Mouse (Mus musculus) inflammation-experienced regulatory T-cells, adult 6 months (primary cell): ENCODE results near the gene Naa15. TPM values are rescaled to one million over a fixed set of nuclear protein-coding genes. Genes with fewer than 3 reads are reported as not detected.
"Not testable (repeated sequence)": the region's sequence is repeated elsewhere in the genome, so short reads cannot be mapped to it uniquely, and the experiment has no call there.

Experiments used
- ATAC-seq: one replicate; pipeline ENCODE4 v1.8.0; 2017
- polyA plus RNA-seq, 3 experiments: library from polyadenylated mRNA; unstranded; fragments of 100-300 nt; shearing (Covaris generic); gene quantifications; one replicate each; pipeline ENCODE4 v1.2.1; 2017

The Naa15 gene
- polyA plus RNA-seq, 3 experiments from 2014 or later, result 24.0 to 37.7 (median 30.3) TPM

DNA sequence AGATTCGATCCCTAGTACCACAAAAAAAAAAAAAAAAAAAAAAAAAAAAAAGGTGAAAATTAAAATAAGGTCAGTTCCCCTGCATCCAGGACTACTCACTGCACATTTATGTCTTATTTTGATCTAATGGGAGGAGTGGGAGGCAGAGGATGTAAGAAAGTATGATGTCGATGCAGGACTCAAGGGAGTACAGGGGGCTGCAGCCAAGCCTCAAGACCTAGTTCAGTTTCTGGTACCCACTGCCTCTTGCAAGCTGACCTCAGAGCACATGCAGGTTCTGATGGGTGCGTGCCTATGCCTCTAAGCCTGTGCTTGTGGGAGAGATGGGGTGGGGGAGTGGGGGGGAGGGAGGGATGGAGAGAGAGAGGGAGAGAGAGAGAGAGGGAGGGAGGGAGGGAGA is 20.1 kb upstream of the Naa15 start:
- no peak for ATAC-seq

DNA sequence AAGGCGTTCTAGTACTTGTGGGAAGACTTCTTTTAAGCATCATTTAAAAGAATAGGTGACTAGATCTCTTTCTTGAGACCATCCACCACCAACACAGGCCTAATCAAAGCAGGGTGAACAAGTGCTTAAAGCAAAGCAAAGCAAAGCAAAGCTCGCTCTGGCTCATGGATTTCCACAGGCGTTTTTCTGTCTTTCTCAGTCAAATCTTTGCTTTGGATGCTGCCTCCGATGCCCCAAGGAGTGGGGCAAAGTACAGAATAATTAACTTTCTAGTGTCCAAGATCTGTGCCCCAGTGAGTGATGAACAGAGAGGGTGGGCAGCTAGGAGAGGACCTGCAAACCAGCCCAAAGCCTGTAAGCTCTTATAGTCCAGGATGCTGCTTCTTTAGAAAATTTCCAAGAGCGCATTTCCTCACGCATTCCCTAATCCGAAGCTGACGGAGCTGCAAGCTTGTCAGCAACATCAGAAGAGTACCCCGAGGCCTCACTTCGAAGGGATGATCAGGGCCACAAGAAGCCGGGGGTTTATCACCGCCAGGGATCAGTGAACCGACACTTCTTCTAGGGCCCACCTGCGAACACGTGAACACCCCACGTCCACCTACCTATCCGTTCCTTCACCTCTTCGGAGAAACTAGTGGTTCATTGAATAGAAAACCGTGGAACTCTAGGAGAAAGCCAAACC is 19.3 kb upstream of the Naa15 start:
- ATAC-seq, result no peak

DNA sequence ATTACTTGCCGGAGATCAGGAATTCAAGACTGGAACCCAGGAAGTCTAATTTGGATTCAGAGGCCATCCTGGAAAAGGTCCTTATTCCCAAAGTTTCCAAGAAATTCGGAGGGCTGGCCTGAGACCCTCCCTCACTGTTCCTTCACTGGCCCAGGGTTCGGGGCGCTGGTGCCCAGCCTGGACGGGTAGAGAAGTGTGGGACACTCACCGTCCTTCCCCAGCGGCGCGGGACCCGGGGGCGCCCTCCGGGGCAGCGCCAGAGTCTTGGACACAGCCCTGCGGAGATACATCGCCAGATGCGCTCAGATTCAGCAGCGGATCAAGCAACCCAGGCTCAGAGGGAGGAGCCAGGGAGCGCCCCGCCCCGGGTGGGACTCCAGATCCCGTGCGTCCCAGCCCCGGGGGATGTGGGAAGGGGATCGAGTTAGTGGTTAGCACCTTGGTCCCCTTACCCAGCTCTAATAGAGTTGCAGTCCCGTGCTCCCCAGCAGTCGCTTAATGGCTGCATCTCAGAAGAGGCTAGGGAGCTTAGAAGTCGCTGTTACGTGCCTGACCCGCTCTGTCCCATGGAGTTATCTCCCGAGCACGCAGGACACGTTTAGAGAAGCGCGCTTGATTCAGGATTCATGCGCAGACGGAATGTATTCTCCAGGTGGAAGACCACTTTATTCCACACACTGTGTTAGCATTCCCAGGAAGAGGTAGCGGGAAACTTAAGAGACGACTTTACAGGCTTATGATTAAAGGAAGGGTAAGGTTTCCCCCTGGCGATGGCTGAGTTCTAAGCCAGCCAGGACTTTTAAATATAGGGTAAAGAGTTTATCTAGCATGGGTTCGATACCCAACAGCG is 18.5 kb upstream of the Naa15 start, which contains the start of gene Mgarp:
Gene Mgarp, minus strand, starts transcription at position 520 of the 850 bp plus-strand sequence.
- ATAC-seq, result peak; percentile 87

DNA sequence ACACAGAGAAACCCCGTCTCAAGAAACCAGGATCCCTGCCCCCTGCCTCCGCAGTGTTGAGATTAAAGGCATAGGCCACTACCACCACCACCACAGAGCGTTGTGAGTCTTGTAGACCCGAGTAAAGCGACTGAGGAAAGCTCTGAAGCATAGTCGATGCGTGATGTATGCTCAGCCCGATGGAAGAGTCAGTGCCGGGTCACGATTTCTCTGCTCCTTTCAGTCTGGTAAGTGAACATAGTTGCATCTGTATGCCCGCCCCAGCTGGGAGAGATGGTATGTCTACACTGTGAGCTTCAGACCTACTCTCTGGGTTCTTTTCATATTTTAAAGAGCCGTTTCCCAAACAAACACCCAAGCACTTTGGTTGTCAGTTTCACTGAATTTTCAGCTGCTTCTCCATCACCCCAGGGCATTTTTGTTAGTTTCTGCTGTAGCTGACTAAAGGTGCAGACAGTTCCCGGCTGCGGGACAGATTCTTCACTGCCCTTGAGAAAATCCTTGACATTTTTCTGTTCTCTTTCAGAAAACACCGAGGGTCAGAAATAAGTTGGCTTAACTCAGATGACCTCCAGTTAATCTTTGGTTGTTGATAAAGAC is 17.1 kb upstream of the Naa15 start:
- ATAC-seq, result no peak

DNA sequence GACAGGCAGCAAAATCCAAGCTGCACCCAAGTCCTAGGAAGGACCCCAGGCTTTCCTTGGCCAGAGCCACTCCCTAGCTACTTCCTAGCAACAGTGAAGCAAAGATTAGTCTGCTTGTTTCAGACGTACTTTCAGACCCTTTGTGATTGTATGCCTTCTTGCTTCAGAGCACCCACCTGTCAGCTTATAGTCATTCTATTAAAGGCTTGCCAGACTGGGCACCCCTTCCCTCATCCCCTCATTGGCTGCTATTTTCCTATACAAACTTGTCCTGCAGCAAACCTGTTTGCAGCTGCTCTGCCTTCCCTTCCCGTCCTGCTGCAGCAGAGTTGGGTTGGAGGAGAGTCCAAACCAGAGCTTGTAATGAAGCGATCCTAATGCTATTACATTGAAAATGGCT is 16.3 kb upstream of the Naa15 start:
- ATAC-seq, result no peak

DNA sequence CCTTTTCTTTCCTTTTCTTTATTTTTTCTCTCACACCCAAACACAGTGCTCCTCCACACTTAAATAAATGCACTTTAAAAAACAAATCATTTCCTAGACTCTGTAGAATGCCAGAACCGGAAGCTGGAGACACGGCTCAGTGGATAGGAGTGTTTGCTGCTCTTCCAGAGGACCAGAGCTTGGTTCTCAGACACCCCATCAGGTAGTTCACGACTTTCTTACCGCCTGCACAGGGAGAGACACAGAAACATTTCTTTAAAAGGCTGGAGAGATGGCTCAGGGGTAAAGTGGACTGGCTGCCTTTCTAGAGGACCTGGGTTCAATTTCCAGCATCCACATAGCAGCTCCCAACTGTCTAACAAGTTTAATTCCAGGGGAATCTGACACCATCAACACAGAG is 15.4 kb upstream of the Naa15 start:
- no peak for ATAC-seq

DNA sequence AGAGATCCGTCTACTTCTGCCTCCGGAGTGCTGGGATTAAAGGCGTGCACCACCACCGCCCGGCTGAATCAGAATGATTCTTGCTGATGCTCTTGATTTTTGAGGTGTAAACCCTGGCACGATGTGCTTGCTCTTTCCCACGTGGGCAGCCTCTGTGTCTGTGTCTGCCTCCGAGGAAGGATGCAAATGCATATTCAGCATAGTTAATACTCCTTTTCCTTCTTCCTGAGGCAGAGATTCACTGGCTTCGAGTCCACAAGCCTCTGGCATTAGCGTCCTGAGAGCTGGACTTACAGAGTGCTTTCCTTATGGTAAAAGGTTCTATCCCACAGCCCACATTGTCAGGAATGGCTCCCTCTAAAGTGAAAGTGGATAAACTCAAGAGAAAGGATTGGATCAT is 14.3 kb upstream of the Naa15 start:
- ATAC-seq, result no peak

DNA sequence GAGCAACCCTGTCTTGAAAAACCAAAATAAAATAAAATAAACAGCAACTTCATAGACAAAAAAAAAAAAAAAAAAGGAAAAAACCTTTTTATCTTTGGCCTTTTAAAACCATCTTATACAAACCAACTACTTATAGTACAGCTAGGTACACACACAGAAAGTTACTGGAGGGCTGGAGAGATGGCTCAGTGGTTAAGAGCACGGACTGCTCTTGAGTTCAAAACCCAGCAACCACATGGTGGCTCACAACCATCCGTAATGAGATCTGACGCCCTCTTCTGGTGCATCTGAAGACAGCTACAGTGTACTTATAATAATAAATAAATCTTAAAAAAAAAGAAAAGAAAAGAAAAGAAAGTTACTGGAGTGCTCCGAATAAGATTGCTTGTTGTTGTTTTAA is 12.9 kb upstream of the Naa15 start:
- ATAC-seq, result not testable (repeated sequence)

DNA sequence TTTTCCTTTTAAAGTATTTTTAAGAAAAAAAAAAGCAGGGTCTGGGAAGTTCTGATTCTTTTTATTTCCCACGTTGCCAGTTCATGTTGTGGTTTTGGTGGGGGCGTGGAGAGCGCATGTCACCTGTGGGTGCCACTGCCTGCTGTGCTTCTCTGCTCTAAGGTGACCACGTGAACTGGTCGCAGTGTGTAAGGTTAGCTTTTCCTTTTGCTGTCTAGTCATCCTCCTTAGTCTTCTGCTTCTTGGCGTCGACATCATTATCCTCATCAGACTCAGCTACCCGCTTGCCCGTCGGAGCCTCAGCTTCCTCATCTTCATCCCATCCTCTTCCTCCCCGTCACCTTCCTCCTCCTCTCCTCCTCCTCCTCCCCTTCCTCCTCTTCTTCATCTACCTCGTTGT is 12.3 kb upstream of the Naa15 start:
- ATAC-seq, result no peak

DNA sequence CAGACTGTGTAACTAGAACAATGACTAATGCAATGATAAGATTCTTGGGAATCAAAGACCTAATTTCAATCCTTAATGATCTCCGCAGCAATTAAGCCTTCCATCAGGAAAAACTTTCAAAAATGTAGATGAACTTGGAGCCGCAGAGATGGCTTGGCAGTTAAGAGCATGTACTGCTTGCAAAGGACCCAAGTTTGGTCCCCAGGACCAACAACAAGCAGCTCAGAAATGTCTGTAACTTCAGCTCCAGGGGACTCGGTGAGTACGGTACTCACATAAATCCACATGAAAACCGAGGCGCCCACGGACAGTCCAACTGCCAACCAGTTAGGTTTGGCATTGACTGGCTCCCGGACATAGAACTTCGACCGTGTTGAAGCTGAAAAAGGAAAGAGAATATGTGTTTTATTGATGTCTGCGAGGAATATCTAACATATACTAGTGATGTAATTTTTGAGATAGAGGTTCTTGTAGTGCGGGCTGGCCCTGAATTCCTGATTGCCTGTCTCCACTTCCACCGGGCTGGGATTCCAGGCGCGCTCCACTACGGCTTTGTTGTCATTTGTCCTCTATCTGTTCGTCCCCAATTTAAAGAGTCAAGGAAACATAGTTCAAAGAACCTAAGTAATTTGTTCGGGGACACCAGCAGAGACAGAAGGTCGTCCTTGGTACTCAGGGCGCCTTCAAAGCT is 6.9 kb upstream of the Naa15 start:
- ATAC-seq, result no peak

DNA sequence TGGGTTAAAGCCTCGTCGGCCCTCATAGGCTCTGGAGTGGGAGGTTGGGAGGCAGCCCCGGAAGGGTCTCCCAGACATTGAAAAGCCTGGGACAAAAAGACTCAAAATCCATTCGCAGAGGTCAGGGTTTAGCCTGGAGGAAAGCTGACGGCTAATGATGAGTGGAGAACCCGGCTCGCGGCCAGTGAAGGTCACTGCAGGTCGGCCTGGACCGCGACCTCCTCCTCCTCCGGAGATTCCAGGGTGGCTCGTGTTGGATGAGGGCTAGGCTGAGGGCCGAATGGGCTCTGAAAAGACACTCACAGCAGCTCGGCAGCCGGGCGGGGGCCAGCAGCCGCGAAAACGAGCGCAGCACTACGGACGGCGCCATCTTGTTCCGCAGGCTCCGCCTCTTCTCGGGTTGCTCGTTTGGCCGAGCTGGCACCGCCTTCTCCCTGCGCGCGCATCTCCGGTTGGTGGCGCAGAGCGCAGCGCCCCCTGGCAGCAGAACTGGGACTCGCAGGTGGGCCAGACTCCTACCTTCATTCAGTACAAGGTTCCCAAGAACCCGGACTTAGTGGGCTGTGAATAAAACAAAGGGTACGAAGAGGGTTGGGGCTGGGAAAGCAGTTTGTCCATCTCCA is 6.3 kb upstream of the Naa15 start, which contains the start of gene Ndufc1:
Gene Ndufc1, minus strand, starts transcription at position 428 of the 623 bp plus-strand sequence.
- peak; percentile 98 for ATAC-seq

DNA sequence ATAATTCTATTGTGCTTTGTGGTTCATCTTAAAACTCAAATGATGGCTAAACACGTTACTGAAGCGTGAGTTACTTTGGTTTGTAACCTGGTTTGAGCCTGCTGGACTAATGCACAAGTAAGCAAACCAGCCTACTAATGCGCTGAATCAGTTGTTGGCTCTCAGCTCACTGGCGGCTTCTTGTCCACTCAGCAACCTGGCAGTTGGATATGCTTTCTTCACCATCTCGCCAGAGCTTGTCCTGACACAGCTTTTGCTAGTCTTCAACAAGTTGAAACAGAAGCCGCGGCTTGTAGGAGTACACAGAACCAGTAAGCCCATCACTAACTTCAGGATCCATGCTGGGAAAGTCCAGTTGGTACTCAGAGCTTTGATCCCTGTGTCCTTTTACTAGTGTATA is 2.5 kb upstream of the Naa15 start:
- no peak for ATAC-seq

DNA sequence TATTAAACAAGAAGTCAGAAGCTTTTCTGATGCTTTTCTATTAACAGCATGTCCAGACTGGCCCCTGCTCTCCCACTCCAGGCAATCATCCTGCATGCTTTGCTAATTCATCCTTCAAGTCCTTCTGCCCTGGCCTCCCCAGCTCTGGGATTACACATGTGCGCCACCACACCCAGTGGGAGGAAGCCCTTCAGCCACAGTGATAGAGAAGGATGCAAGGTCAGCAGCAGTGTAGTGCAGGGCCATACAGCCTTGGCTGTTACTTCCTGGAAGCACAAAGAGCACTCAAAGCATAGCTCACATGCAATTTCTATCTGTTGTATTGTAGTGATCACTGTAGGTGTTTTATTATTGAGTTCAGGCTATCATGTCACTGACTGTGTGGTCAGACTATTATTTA is 1.7 kb upstream of the Naa15 start:
- no peak for ATAC-seq

DNA sequence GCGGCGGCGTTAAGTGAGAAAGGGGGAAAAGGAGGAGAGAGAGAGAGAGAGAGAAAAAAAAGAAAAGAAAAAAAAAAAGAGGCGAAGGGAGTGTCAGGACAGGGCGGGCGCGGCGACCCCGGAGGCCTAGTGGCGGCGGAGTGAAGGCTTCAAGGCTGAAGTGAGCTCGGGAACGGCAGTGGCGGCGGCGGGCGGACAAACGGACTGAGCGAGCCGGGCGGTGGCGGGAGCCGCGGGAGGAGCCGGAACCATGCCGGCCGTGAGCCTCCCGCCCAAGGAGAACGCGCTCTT is 1.1 kb downstream of the Naa15 start:
- peak; percentile 40 for ATAC-seq

DNA sequence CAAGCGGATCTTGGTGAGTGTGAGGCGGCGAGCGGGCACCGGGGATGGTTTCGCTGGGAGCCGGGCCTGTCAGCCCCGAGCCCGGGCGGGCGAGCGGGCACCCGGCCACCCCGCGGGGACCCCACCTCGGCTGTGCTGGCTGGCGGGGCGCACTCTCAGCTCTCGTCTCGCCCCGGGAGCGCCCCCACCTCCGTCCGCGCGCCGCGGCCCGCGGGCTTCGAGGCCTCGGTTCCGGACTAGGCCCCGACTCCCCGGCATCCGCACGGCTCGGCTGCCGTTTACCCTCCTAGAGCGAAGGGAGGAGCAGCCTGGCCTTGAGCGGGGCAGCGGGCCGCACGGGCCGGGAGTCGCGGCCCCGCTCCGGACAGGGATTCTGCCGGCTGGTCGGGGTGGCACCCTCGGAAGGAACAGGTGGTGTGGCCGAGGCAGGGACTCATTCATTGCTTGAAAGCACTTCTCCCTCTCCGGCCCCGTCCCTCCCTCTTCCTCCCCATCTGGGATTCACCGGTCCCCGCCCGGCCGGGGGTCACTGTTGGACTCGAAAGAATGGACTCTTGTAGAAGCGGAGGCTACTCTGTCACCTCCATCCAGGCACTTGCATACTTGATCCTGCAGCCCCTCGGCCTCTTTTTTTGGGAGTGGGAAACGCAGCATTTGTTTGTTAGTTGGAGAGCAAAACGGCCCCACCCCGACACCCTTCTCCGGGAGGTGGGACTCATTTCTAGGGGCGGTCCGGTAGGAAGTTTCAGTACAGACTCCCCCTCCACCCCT is 1.6 kb downstream of the Naa15 start:
- ATAC-seq, result peak; percentile 52

DNA sequence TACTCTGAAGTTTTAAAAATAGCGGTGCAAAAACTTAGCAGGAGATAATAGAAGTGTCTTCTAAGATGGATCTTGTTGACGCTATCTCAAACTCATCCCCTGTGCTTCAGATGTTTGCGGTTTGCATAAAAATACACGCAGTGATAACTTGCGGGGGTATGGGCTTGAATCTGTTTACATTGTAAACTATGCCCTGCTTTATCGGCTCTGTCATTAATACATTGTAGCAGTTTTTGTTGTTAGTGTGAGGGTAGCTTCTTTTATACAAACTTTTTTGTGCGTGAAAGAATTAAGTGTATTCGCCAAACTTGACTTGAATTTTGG is 2.1 kb downstream of the Naa15 start:
- peak; percentile 5 for ATAC-seq

DNA sequence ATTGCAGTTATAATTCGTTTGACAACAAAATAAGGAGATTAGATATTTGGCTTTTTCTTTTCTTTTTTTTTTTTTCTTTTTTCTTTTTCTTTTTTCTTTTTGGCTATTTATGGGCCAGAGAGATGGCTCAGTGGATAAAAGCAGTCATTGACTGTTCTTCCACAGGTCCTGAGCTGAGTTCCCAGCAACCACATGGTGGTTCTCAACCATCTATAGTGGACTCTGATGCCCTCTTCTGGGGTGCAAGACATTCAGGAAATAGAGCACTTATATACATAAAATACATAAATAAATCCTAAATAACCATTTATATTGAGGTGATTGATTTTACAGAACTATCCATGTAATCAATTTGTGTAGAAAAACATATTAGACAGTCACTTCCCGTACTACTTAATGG is 2.5 kb downstream of the Naa15 start:
- no peak for ATAC-seq

DNA sequence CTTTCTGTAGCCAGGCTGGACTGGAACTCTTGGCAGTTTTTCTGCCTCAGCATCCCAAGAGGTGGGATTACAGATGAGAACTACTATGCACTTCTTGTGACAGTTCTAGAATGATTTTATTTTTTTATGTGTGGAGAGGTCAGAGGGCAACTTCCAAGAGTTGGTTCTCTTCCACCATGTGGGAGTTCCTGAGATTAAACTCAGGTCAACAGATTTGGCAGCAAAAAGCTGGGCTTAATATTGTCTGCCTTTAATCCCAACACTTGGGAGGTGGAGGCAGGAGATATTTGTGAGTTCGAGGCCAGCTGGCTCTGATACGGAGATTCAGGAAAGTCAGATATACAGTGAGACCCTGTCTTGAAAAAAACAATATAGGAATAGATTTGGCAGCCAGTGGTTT is 3.0 kb downstream of the Naa15 start:
- no peak for ATAC-seq

DNA sequence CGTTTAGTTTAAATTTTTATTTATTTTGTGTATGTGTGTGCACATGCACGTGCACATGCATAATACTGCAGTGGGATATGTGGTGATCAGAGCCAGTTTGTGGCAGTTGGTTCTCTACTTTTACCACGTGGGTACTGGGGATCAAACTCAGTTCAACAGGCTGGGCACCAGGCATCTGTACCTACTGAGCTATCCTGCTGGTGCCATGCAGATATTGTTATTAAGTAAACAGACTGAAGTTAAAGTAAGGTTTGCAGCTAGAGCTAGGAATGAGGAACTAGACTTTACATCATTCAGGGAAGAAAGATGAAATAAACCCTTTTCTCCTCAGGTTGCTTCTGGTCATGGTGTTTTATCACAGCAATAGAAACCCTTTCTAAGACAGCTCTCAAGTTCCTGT is 7.0 kb downstream of the Naa15 start:
- no peak for ATAC-seq

DNA sequence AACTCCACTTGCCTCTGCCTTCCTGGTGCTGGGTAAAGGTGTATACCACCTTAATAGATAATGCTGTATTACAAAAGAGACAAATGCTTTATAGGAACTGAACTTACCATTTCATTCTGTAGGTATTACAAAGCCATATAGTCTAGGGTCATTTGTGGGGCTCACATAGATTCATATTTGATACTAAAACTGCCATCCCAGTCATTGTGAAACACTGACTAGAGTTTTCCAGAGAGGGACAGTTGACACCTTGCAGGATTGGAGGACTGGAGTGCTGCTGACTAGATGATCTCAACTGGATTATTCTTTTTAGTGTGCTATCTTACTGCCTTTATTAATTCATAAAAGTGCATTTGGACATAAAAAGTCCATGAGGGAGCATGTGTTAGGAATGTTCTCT is 10.4 kb downstream of the Naa15 start:
- no peak for ATAC-seq

DNA sequence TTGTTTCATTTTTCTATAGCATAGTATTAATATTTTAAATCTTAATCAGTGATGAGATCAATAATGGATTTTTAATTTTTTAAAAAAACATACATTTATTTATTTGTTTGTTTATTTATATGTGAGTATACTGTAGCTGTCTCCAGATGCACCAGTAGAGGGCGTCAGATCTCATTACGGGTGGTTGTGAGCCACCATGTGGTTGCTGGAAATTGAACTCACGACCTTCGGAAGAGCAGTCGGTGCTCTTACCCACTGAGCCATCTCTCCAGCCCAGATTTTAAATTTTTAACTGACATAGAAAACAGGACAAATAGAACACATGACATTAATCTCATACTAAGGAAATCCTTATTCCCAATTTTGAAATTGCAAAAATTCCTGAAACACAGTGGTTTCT is 19.4 kb downstream of the Naa15 start:
- ATAC-seq, result not testable (repeated sequence)
